In the genomic region with DNA sequence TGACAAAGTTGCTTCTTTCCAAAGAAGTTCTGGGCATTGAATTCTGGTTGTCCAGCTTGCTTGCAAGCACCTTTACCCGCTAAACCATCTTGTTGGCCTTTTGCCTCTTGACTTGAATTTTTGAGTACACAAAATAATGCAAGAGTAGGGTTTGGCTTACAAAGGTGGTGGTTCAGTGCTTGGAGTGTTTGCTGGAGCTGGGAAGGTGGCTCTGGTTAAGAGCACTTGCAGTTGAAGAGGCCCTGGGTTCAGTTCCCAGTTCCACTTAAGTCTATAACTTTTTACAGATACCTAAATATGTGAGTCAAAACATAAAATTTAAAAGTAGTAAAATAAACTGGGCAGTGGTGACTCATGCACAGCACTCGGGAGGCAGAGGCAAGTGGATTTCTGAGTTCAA, we compare ENCODE assay signal across 22 mouse cellular contexts.
"Had no signal": no experiment of that assay in that cellular context is flagged by ENCODE, and none has a peak within 500 bp of the region (broad histone marks: within the 10 kb centered on the region; RNA-seq: fewer than 3 reads in every experiment).

No protein-coding gene starts in this region.

- H3K27ac ChIP-seq: kidney, postnatal 0 days; layer of hippocampus, adult 2 months; left cerebral cortex, adult 2 months; liver, embryonic 13.5 days; macrophage; midbrain, embryonic 12.5 days; midbrain, embryonic 15.5 days; neural tube, embryonic 12.5 days; neural tube, embryonic 15.5 days; stomach, postnatal 0 days had no signal

- ATAC-seq: intestine, embryonic 16.5 days; midbrain, embryonic 15.5 days had no signal

- H3K4me3 ChIP-seq: layer of hippocampus, adult 2 months; left cerebral cortex, adult 2 months; liver, embryonic 13.5 days; midbrain, embryonic 12.5 days; midbrain, embryonic 15.5 days; neural tube, embryonic 12.5 days; neural tube, embryonic 15.5 days had no signal

- H3K27me3 ChIP-seq: liver, embryonic 13.5 days; midbrain, embryonic 12.5 days; midbrain, embryonic 15.5 days; neural tube, embryonic 12.5 days; neural tube, embryonic 15.5 days had no signal

- H3K9me3 ChIP-seq: liver, embryonic 13.5 days; midbrain, embryonic 12.5 days; midbrain, embryonic 15.5 days; neural tube, embryonic 12.5 days; neural tube, embryonic 15.5 days had no signal

- DNase-seq: kidney, adult 18-20 months; kidney, adult 9 months; kidney, postnatal 25 days; layer of hippocampus, adult 9-11 months; layer of hippocampus, postnatal 36 days; liver, embryonic 13.5 days; right cerebral cortex, adult 18-20 months; right cerebral cortex, postnatal 14 days; right cerebral cortex, postnatal 4 days; thymus, adult 2 months; thymus, postnatal 14 days; thymus, postnatal 4 days had no signal

- H3K4me2 ChIP-seq: liver, embryonic 13.5 days; midbrain, embryonic 12.5 days; midbrain, embryonic 15.5 days; neural tube, embryonic 12.5 days; neural tube, embryonic 15.5 days had no signal

- H3K4me1 ChIP-seq: midbrain, embryonic 12.5 days; midbrain, embryonic 15.5 days; neural tube, embryonic 12.5 days; neural tube, embryonic 15.5 days had no signal

- H3K9ac ChIP-seq: liver, embryonic 13.5 days; midbrain, embryonic 12.5 days; midbrain, embryonic 15.5 days; neural tube, embryonic 12.5 days; neural tube, embryonic 15.5 days had no signal
